Mouse (Mus musculus) bone marrow macrophage, adult 2 months (primary cell): ENCODE measurements at regions not wholly inside any gene's neighbourhood (a gene's known extent, or its start where the extent isn't known, plus 50 kb on each side); places are given as distances from the start of the nearest gene placed in this dataset.

ENCODE experiments used
- H3K27ac ChIP-seq: 2 replicates; pipeline ENCODE4 v1.5.1; 2012; ENCODE audit warnings: low read depth, low read length; ENCODE audit not compliant: insufficient read depth
- H3K4me1 ChIP-seq: 2 replicates; pipeline ENCODE4 v1.6.1; 2012; ENCODE audit warnings: low read length; ENCODE audit not compliant: control insufficient read depth, insufficient read depth
- H3K4me3 ChIP-seq: 2 replicates; pipeline ENCODE4 v1.5.1; 2012; ENCODE audit warnings: mild to moderate bottlenecking, low read length, moderate library complexity; ENCODE audit not compliant: insufficient read depth
- CTCF ChIP-seq: IDR thresholded peaks from 2 replicates; pipeline ENCODE4 v1.5.1; 2012; ENCODE audit warnings: low read depth, mild to moderate bottlenecking, low read length, moderate library complexity
- POLR2A ChIP-seq: IDR thresholded peaks from 2 replicates; pipeline ENCODE4 v1.6.1; 2012; ENCODE audit warnings: mild to moderate bottlenecking, low read depth, low read length, borderline replicate concordance

GRCm38 (mm10) chr14:76364034-76364433 lies 50.7 kb upstream of the Tsc22d1 start:
- Histone ChIP-seq H3K27ac (no peak overlapping the region), H3K4me1 (no peaks in the 10 kb centered on the region)
- TF ChIP-seq POLR2A (no peak), CTCF (no peak)

More at GRCm38 (mm10) chr14:76364034-76364433, 50.7 kb upstream of the Tsc22d1 start:
- no peak overlapping the region for H3K4me3 ChIP-seq
